ENCODE assay signal across 14 mouse cellular contexts in genomic region chr12:5219913-5220575, GRCm38 (mm10).
DNase-seq lines count a peak whose midpoint lies in the region; ATAC-seq and TF ChIP-seq lines count a peak whose summit lies in the region.
"Had no signal": no experiment of that assay in that cellular context is flagged by ENCODE, and none has a peak within 500 bp of the region (broad histone marks: within the 10 kb centered on the region; RNA-seq: fewer than 3 reads in every experiment).

No protein-coding gene starts in this region.

- H3K4me2 ChIP-seq in heart, embryonic 11.5 days: no peak overlapping the region
- H3K4me2 ChIP-seq in midbrain, embryonic 16.5 days (ENCODE audit: low read length): no peak overlapping the region
- H3K4me2 ChIP-seq in midbrain, embryonic 13.5 days (replicated peaks): no peak overlapping the region
- no peak overlapping the region for H3K4me2 ChIP-seq in hindbrain, embryonic 12.5 days (replicated peaks)
- H3K4me2 ChIP-seq in liver, embryonic 12.5 days: no peak overlapping the region
- H3K4me2 ChIP-seq: embryonic facial prominence, embryonic 13.5 days; heart, embryonic 13.5 days; limb, embryonic 13.5 days had no signal

- no peak for TF ChIP-seq POLR2A in thymus, adult 2 months (IDR thresholded peaks at IDR 0.05; ENCODE audit: control insufficient read depth, extremely low read depth, insufficient read depth, low read length, poor library complexity)

- WGBS in heart, embryonic 11.5 days (ENCODE audit: insufficient replicate concordance): 72% methylated on average over 13 of the region's 14 CpGs
- WGBS in midbrain, embryonic 16.5 days: 57% methylated on average over 14 of the region's 14 CpGs
- WGBS in midbrain, embryonic 13.5 days: 69% methylated on average over 14 of the region's 14 CpGs
- WGBS in hindbrain, embryonic 12.5 days: 65% methylated on average over 14 of the region's 14 CpGs
- 88% methylated on average over 14 of the region's 14 CpGs for WGBS in thymus, adult 2 months
- 73% methylated on average over 14 of the region's 14 CpGs for WGBS in liver, embryonic 12.5 days (ENCODE audit: insufficient replicate concordance)

- ATAC-seq in heart, embryonic 11.5 days (replicated peaks; ENCODE audit: insufficient number of reproducible peaks, low FRiP score, low TSS enrichment): no peak
- ATAC-seq in midbrain, embryonic 16.5 days: no peak
- ATAC-seq in midbrain, embryonic 13.5 days: no peak
- ATAC-seq in hindbrain, embryonic 12.5 days (ENCODE audit: low FRiP score): no peak
- no peak for ATAC-seq in liver, embryonic 12.5 days

- H3K27me3 ChIP-seq in heart, embryonic 11.5 days (ENCODE audit: control insufficient read depth, insufficient read depth, low read length): no peaks in the 10 kb centered on the region
- H3K27me3 ChIP-seq in midbrain, embryonic 16.5 days (ENCODE audit: control insufficient read depth, insufficient read depth, low read depth, low read length): no peaks in the 10 kb centered on the region
- no peaks in the 10 kb centered on the region for H3K27me3 ChIP-seq in midbrain, embryonic 13.5 days
- H3K27me3 ChIP-seq in hindbrain, embryonic 12.5 days: no peaks in the 10 kb centered on the region
- no peaks in the 10 kb centered on the region for H3K27me3 ChIP-seq in thymus, adult 2 months (ENCODE audit: control insufficient read depth, insufficient read depth, low read length)
- no peaks in the 10 kb centered on the region for H3K27me3 ChIP-seq in liver, embryonic 12.5 days (replicated peaks)
- H3K27me3 ChIP-seq: embryonic facial prominence, embryonic 13.5 days; heart, embryonic 13.5 days; limb, embryonic 13.5 days had no signal

- H3K36me3 ChIP-seq in heart, embryonic 11.5 days (ENCODE audit: control insufficient read depth, insufficient read depth, low read length): no peaks in the 10 kb centered on the region
- H3K36me3 ChIP-seq in midbrain, embryonic 16.5 days (ENCODE audit: control insufficient read depth, insufficient read depth, low read length): no peaks in the 10 kb centered on the region
- H3K36me3 ChIP-seq in midbrain, embryonic 13.5 days: no peaks in the 10 kb centered on the region
- H3K36me3 ChIP-seq in hindbrain, embryonic 12.5 days: no peaks in the 10 kb centered on the region
- H3K36me3 ChIP-seq in thymus, adult 2 months (ENCODE audit: control insufficient read depth, insufficient read depth, low read length): no peaks in the 10 kb centered on the region
- H3K36me3 ChIP-seq in liver, embryonic 12.5 days: no peaks in the 10 kb centered on the region
- H3K36me3 ChIP-seq: embryonic facial prominence, embryonic 13.5 days; heart, embryonic 13.5 days; limb, embryonic 13.5 days had no signal

- H3K9me3 ChIP-seq in heart, embryonic 11.5 days (replicated peaks; ENCODE audit: control insufficient read depth, low read length): no peaks in the 10 kb centered on the region
- H3K9me3 ChIP-seq in midbrain, embryonic 16.5 days (replicated peaks; ENCODE audit: control insufficient read depth, low read length, poor library complexity, severe bottlenecking): no peaks in the 10 kb centered on the region
- H3K9me3 ChIP-seq in midbrain, embryonic 13.5 days: no peaks in the 10 kb centered on the region
- H3K9me3 ChIP-seq in hindbrain, embryonic 12.5 days (replicated peaks): no peaks in the 10 kb centered on the region
- no peaks in the 10 kb centered on the region for H3K9me3 ChIP-seq in liver, embryonic 12.5 days (replicated peaks)
- H3K9me3 ChIP-seq: embryonic facial prominence, embryonic 13.5 days; heart, embryonic 13.5 days; limb, embryonic 13.5 days had no signal

- no peak overlapping the region for H3K27ac ChIP-seq in heart, embryonic 11.5 days (ENCODE audit: low read depth, low read length)
- peak overlapping the region; percentile 45 for H3K27ac ChIP-seq in midbrain, embryonic 16.5 days (ENCODE audit: low read length)
- H3K27ac ChIP-seq in midbrain, embryonic 13.5 days: no peak overlapping the region; the same call in 1 of the 2 replicates
- peak overlapping the region; percentile 44 for H3K27ac ChIP-seq in hindbrain, embryonic 12.5 days
- H3K27ac ChIP-seq in thymus, adult 2 months (ENCODE audit: control insufficient read depth, insufficient read depth, low read length): no peak overlapping the region
- H3K27ac ChIP-seq in liver, embryonic 12.5 days: no peak overlapping the region
- H3K27ac ChIP-seq: embryonic facial prominence, embryonic 13.5 days; heart, embryonic 13.5 days; limb, embryonic 13.5 days had no signal

- H3K9ac ChIP-seq in heart, embryonic 11.5 days (ENCODE audit: low read depth, low read length): no peak overlapping the region
- no peak overlapping the region for H3K9ac ChIP-seq in midbrain, embryonic 16.5 days (ENCODE audit: low read depth, low read length)
- no peak overlapping the region for H3K9ac ChIP-seq in midbrain, embryonic 13.5 days (replicated peaks)
- no peak overlapping the region for H3K9ac ChIP-seq in hindbrain, embryonic 12.5 days
- H3K9ac ChIP-seq in liver, embryonic 12.5 days: no peak overlapping the region
- H3K9ac ChIP-seq: embryonic facial prominence, embryonic 13.5 days; heart, embryonic 13.5 days; limb, embryonic 13.5 days had no signal

- TF ChIP-seq CTCF in thymus, adult 2 months (IDR thresholded peaks at IDR 0.05; ENCODE audit: borderline replicate concordance, control insufficient read depth, extremely low read depth, insufficient read depth, low read length, poor library complexity): no peak

- DNase-seq in heart, adult 18-20 months: peak; percentile 52 to 64
- peak; percentile 45 for DNase-seq in skeletal muscle tissue, adult 2 months (ENCODE audit: low read depth, low spot score)
- no peak for DNase-seq in thymus, adult 2 months
- DNase-seq: kidney, postnatal 14 days; right cerebral cortex, postnatal 25 days; thymus, postnatal 36 days had no signal

- no peak overlapping the region for H3K4me3 ChIP-seq in heart, embryonic 11.5 days (ENCODE audit: low read depth, low read length)
- H3K4me3 ChIP-seq in midbrain, embryonic 16.5 days (ENCODE audit: low read depth, low read length): no peak overlapping the region
- H3K4me3 ChIP-seq in midbrain, embryonic 13.5 days (replicated peaks): no peak overlapping the region
- no peak overlapping the region for H3K4me3 ChIP-seq in hindbrain, embryonic 12.5 days
- no peak overlapping the region for H3K4me3 ChIP-seq in thymus, adult 2 months (ENCODE audit: control insufficient read depth, insufficient read depth, low read length)
- no peak overlapping the region for H3K4me3 ChIP-seq in liver, embryonic 12.5 days
- H3K4me3 ChIP-seq: embryonic facial prominence, embryonic 13.5 days; heart, embryonic 13.5 days; limb, embryonic 13.5 days had no signal

- no peaks in the 10 kb centered on the region; the same call in 1 of the 2 replicates for H3K4me1 ChIP-seq in heart, embryonic 11.5 days (ENCODE audit: control insufficient read depth, insufficient read depth, low read length)
- H3K4me1 ChIP-seq in midbrain, embryonic 16.5 days (ENCODE audit: control insufficient read depth, insufficient read depth, low read length): peaks cover 23% of the 10 kb centered on the region
- peaks cover 47% of the 10 kb centered on the region for H3K4me1 ChIP-seq in midbrain, embryonic 13.5 days (replicated peaks)
- peaks cover 33% of the 10 kb centered on the region for H3K4me1 ChIP-seq in hindbrain, embryonic 12.5 days
- no peaks in the 10 kb centered on the region for H3K4me1 ChIP-seq in thymus, adult 2 months (replicated peaks; ENCODE audit: control insufficient read depth, insufficient read depth, low read length)
- no peaks in the 10 kb centered on the region for H3K4me1 ChIP-seq in liver, embryonic 12.5 days

Comparison
In these comparisons a context has a peak if more than half of its experiments do, and no peak if none do; other contexts are left out.
1. H3K27ac ChIP-seq: peak in midbrain, embryonic 16.5 days (single experiment) and hindbrain, embryonic 12.5 days (single experiment); none in heart, embryonic 11.5 days (single experiment), midbrain, embryonic 13.5 days (single experiment), thymus, adult 2 months (single experiment) and liver, embryonic 12.5 days (single experiment).